Mouse (Mus musculus) thymus, postnatal 4 days (tissue): ENCODE measurements around the gene Zfp84.
A peak's percentile ranks its signal among the peaks of the same experiment; 100 is the strongest.
"Not testable (repeated sequence)": the region's sequence is repeated elsewhere in the genome, so short reads cannot be mapped to it uniquely, and the experiment has no call there.

Source experiments
- DNase-seq: peaks from one replicate; pipeline ENCODE4 v3.0.0; 2021

Gene Zfp84

GRCm38 (mm10) chr7:29768090-29768900, at the start of gene Zfp84:
Gene Zfp84, plus strand, starts transcription at chr7:29768552.
- DNase-seq, result peak; percentile 78

- peak; percentile 11 for DNase-seq
Measured at GRCm38 (mm10) chr7:29725461-29726142, 42.8 kb upstream of the Zfp84 start.

DNA sequence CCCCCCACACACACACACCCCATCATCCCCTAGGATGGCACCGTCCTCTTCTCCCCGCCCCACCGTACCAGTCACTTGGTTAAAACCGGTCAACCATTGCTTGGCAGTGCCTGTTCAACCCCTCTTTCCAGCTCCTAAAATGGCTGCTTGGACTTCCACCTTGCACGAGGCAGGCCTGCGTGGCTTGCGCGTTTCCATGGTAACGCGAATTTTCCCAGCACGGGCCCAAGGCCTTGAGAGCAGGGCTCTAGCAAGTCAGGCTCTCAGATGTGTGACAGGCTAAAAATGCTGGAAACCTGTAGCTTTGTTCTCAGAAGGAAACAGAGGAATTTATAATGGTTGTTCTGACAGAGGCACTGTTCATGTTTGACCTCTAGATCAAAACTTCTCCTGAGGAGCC, 41.5 kb upstream of the Zfp84 start, which contains the start of gene Catsperg2:
Gene Catsperg2, minus strand, starts transcription at position 173 of the 400 bp plus-strand sequence.
- not testable (repeated sequence) for DNase-seq

GRCm38 (mm10) chr7:29728055-29728454, 40.3 kb upstream of the Zfp84 start:
- DNase-seq, result no peak

DNA sequence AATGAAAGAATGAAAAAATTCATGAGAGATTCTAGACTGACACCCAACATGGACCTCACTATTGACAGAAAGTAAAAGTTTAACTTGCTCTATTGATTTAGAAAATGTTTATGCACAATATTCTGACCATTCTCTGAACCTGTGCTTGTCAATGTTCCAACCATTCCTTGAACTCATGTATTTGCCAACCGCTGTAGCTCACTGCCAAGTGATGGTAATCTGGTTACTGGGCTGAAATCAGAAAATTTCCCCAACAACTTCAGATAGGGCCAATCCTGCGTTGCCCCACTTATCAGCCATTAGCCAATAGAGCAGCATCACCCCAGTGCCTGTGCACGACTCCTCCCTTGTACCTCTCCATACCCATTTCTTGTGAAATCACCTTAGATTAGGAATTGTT, 26.1 kb upstream of the Zfp84 start:
- DNase-seq, result no peak

- DNase-seq, result no peak
Measured at GRCm38 (mm10) chr7:29760476-29760875, 7.9 kb upstream of the Zfp84 start.

DNA sequence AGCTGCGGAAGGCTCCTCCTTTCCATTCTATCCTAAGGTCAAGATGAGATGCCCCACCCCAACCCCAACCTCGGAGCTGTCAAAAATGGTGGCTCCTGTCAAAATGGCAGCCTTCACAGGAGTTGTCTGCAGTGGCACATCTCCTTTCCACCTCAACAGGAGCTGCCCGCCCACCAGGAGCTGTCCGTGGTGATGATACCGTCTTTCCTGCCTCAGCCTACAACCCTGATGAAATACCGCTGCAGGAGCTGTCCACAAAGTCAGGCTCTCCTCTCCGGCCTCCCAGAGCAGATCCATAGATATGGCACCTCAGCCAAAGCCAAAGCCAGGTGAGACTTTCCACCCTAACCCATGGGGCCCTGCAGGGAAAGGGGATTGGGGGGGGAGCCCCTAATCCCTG, 3.6 kb upstream of the Zfp84 start:
- no peak for DNase-seq

- DNase-seq, result peak; percentile 85
Measured at GRCm38 (mm10) chr7:29767058-29767686, 1.2 kb upstream of the Zfp84 start.

DNA sequence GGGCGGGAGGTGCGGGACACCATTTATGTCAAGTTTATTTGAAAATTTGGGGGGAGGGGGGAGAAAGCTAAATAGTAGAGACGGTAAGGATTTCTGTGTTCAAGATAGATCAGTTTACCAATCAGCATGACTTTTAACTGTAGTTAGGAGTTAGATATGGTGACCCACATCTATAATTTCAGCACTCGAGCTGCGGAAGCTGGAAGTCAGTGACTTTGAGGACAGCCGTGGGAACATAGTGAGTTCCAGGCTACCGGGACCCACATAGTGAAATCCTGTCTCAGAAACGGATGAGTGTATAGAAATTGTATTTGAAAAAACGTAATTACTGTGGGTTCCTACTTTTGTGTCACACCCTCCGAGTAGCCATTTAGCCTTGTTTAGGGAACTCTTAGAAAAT, 628 bp downstream of the Zfp84 start:
- no peak for DNase-seq

- DNase-seq, result no peak
Measured at GRCm38 (mm10) chr7:29773503-29773902, 5.2 kb downstream of the Zfp84 start.

GRCm38 (mm10) chr7:29774371-29774770, 6.0 kb downstream of the Zfp84 start:
- DNase-seq, result no peak

DNA sequence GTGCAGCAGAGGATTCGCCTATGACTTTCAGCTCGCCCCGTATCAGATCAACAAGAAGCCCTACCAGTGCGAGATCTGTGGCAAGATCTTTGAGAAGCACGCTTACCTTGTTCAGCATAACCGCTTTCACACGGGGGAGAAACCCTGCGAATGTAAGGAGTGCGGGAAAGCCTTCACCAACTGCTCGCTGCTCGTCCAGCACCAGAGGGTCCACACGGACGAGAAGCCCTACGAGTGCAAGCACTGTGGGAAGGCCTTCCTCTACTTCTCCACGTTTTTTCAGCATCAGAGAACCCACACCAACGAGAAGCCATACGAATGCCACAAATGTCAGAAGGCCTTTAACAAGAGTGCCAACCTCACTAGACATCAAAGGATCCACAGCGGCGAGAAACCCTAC, 8.2 kb downstream of the Zfp84 start:
- no peak for DNase-seq

DNA sequence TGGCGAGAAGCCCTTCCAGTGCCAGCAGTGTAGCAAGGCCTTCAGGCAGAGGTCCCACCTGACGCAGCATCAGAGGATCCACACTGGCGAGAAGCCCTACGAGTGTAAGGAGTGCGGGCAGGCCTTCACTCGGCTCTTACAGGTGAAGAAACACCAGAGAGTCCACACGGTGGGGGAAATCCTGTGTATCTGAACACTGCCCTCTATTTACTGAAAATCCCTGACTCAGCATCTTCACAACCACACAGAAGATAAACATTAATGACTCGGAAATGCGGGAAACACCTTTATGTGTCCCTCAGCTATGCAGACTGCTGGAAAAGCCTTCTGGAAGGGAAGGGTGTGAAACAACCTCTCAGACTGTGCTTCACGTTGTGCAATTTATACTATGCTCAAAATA, 9.0 kb downstream of the Zfp84 start:
- no peak for DNase-seq

DNA sequence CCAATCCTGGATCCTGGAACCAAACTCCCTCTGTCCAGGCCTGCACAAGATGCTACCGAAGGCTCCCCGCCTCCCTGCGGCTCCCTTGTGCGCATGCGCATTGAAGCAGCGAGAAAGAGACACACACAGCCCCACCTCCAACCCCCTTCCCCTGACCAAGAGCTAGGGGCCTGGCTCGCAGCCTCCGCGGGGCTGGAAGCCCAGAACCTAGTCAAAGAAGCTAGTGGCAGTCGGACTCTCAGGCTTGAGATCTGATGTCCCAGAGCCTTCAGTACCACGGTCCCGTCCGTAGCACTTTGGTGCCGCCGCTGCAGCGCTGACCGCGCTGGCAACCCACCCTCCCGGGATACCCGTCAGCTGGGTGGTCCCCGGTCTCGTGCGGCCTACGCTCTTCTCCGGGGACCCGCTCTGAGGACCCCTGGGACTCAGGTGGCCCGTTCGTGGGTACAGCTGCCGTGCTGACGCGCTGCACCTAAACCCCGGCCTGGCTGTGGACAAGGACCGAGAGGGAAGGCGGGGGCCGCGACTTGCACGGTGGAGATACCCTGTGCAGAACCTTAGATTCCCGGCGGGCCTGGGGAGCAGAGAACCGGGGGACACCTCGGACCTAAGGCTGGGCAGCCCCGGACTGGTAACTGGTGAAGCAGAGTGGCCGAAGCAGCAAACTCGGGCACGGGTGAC, 15.7 kb downstream of the Zfp84 start, which contains the start of gene Zfp30:
Gene Zfp30, plus strand, starts transcription at position 128 of the 681 bp plus-strand sequence.
- DNase-seq, result peak; percentile 83

GRCm38 (mm10) chr7:29785023-29785422, 16.7 kb downstream of the Zfp84 start:
- DNase-seq, result no peak

DNA sequence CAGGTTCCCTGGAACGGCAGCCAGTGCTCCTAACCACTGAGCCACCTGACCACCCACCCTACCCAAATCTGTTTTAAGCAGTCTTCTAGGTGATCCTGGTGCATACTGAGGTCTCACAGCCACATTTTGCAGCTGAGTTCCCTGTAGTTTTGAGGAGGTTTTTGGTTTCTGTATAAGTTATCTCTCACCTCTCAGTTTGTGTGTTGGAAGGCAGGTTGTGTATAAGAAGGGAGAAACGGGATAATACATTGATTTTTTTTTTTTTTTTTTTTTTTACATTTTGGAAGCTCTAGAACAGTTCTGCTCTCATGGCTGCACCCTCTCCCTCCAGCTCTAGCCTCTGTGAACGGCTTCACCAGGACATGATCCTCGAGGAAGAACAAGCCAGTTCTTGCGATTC, 17.5 kb downstream of the Zfp84 start:
- no peak for DNase-seq

DNA sequence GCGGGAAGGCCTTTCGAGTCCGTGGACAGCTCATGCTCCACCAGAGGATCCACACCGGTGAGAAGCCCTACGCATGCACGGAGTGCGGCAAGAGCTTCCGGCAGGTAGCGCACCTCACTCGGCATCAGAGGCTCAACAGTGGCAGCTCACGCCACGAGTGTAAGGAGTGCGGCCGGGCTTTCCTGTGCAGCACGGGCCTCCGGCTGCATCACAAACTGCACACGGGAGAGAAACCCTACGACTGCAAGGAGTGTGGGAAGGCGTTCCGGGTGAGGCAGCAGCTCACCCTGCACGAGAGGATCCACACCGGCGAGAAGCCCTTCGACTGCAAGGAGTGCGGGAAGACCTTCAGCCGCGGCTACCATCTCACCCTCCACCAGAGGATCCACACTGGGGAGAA, 24.6 kb downstream of the Zfp84 start:
- DNase-seq, result peak; percentile 27

DNA sequence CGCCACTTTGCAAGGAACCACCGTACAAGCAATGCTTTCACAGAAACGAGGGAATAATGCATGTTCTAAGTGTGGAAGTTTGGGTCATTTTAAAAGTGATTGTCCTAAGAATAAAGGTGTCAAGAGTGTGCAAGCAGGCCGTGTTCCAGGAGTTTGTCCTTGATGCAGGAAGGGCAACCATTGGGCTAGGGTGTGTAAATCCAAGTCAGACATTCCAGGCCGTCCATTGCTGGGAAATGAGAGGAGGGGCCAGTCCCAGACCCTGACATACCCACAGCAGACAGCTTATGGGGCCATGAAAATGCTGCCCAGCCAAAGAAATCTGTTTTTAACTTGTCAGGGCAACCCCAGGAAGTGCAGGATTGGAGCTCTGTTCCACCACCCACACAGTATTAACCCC, 38.7 kb downstream of the Zfp84 start:
- no peak for DNase-seq

DNA sequence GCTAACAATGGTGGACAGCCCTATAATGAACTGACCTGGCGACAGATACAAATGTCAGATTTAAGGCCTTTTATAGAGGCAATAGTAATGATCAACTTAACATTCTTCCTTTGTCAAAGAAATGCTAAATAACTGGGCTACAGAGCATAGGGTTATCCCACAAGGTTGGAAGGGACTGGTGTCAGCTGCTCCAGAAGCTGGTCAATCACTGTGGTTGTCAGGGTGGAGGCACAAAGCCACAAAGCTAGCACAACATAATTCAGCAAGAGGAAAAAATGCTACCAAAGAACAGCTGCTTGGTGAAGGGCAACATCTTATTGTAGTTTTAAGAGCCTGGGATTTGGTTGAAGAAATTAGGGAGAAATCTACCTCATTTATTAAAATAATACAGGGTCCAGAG, 43.9 kb downstream of the Zfp84 start:
- DNase-seq, result no peak

DNA sequence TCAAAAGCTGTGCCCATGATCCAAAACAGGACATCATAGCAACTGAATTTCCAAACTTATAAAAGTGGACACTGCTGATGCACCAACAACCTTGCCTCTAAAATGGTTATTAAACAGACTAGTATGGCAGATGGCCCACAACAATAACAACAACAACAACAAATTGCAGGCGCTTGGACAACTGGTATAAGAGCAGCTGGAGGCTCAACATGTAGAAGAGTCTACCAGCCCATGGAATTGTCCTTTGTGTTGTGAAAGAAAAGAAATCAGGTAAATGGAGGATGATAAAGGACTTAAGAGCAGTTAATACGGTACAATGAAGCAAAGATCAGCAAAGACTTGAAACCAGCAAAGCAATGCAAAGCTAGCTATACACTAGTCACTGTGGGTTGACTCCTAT, 46.0 kb downstream of the Zfp84 start:
- DNase-seq, result no peak

- DNase-seq, result peak; percentile 13
Measured at GRCm38 (mm10) chr7:29815061-29815784, 46.9 kb downstream of the Zfp84 start.

GRCm38 (mm10) chr7:29815910-29816429, 47.6 kb downstream of the Zfp84 start, which contains the start of gene Zfp790:
Gene Zfp790, plus strand, starts transcription at chr7:29816114.
- peak; percentile 77 for DNase-seq
